Mouse (Mus musculus): Measurements from ENCODE around the gene Cutc.
A peak's percentile ranks its signal among the peaks of the same experiment; 100 is the strongest.

Cutc gene

DNA sequence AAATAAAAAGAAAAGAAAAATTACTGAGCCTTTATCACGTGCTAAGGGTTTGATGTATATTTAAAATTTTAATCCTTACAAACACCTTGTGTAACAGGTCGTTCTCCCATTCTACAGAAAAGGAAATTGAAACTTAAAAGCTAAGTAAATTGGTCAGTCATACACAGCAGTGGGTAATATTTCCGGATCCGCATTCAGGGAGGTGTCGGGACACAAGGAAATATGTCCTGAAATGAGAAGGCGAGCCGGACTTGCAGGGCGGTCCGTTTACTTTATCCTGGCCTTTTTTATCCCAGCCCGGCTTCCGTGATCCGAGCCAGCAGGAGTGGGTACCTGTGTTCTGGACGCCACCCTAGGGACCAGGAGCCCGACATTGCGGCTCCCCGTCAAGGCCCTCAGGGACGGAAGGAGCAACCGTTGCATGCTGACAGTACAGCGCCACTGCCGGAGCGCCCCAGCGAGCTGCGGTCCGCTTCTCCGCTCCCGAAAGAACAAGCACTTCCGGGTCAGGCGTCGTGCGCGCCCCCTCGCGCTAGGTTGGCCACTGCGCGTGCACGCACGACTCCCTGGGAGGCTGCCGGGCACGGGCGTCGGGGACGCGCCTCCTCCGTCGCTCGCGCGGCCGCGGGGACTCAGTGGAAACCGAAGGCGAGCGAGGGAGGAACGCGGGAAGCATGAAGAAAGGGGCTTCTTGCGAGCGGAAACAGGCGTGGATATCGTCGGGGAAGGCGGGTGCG is at the start of gene Cutc, which contains the start of gene Cox15:
Gene Cutc, plus strand, starts transcription at position 508 of the 737 bp plus-strand sequence.
Gene Cox15, minus strand, starts transcription at position 512 of the 737 bp plus-strand sequence.
- peak; percentile 98 for DNase-seq

DNA sequence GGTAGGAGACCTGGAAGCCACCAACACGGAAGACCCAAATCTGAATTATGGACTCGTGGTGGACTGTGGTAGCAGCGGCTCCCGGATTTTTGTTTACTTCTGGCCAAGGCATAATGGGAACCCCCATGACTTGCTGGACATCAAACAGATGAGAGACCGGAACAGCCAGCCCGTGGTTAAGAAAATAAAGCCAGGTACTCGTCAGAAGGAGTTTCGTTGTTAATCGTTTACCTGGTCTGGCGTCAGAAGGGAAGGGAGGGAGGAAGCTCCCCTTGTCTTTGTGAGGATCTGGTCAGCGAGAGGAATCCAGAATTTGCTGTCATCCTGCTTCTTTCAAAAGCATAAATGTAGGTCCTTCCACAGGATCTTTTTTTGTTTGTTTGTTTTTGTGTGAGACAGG is 48.6 kb upstream of the Cutc start:
- DNase-seq = no peak

DNA sequence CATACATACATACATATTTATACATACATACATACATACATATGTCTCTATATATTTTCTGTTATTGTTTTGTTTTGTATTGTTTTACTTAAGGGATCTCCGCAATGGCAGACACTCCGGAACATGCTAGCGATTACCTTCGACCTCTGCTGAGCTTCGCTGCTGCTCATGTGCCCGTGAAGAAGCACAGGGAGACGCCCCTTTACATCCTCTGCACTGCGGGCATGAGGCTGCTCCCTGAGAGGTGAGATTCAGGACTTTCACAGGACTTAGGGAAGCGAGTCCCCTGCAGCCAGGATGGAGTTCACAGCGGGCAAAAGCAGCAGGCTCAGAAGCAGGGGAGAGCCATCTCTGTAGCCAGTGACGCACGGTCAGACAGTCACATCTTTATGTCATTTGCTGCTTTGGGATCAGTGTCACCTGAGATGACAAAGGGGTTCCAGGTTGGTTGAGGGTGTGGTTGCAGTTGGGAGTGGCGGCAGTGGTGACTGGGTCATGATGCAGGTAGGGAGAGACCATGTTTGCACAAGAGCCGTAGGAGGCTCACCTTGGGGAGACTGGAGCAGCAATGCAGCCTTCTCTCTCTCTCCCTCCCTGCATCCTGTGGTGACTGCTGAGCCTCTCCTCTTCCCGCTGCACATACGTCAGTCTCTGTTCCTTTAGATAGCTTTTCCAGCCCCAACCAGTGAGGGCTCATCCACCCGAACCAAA is 47.9 kb upstream of the Cutc start:
- no peak for DNase-seq

DNA sequence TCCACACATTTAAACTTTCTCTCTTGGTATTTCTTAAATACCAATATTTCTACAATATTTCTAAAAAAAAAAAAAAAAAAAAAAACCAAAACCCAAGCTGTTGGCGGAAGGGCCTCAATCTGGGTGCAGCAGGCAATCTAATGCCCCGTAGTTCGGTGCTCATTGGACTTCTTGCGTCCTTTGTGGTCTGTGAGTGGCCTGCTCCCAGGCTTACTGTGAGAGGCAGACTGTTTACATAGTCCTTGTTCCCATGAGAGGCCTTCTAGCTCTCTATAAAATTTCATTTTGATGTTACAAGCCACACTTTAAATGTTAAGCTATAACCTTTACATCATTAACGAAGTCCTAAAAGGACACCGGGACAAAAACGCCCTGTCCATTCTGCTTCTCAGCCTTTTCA is 44.6 kb upstream of the Cutc start:
- DNase-seq = no peak

DNA sequence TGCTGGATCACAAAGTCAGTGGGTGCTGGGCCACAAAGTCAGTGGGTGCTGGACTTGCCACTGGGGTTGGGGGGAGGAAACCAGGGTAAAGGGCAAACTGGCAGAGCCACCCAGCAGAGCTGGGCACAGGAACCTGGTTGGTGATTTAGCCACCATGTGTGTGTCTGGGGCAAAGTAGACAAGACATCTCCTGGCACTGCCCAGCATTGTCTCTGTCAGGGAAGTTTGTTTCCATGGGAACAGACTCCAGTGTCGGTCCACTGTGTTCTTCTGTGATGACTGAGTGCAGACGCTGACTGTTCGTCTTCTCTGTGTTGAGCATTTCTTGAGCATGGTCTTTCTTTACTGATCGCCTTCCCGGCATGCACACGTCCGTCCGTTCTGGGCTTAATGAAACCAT is 43.5 kb upstream of the Cutc start:
- no peak for DNase-seq

DNA sequence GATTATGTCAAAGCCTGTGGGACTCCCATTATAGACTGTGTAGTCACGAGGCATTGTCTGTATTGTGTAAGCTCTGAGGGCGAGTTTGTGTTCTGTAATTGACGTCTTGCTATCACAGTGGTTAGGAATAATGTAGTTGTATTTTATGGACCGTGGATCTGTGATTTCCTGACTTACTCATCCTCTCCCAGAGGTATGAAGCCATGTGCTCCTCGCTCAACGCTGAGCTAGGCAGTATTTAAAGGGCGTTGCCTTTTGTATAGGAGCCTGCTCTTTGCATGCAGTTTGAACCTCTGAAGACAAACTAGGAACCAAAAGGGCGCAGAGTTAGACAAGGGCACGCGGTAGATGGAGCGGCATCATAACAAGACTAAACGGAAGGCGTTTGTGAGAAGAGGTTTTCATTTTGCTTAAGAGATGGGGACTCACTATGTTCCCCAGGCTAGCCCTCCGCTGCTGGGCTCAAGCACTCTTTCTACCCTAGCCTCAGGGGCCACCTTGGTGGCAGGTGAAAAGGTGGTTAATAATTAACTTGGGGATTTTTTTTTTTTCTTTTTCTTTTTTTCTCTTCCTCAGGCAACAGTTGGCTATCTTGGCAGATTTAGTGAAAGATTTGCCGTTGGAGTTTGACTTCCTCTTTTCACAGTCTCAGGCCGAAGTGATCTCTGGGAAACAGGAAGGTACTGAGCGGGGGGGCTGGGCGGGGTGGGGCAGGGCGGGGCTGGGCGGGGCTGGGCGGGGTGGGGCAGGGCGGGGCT is 41.5 kb upstream of the Cutc start:
- no peak for DNase-seq

DNA sequence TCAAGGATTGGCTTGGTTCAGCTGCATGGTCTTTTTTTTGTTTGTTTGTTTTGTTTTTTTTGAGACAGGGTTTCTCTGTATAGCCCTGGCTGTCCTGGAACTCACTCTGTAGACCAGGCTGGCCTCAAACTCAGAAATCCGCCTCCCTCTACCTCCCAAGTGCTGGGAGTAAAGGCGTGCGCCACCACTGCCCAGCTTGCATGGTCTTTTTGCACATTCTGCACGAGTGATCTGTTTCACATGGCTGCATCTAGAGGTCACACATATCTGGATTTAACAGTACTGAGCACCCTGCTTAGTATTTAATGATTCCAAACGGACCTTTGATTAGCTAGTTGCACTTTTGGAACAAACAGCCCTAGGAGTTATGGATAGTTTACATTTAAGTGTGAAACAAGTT is 40.8 kb upstream of the Cutc start:
- no peak for DNase-seq

DNA sequence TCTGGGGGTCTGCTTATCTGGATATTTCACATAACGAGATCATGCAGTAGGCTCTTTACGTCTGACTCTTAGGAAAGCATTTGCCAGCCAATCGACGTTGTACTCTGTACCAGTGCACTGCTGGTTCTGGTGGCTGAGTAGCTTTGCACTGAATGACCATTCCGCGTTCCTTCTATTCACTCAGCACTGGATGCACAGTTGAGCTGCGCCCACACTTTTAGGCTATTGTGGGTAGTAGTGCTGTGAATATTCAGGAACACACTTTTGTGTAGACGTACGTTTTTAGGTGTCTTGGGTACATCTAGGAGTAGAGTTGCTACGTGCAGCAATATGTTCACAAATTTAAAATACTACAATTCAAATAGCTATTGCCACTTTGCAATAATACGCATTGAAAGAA is 32.7 kb upstream of the Cutc start:
- no peak for DNase-seq

DNA sequence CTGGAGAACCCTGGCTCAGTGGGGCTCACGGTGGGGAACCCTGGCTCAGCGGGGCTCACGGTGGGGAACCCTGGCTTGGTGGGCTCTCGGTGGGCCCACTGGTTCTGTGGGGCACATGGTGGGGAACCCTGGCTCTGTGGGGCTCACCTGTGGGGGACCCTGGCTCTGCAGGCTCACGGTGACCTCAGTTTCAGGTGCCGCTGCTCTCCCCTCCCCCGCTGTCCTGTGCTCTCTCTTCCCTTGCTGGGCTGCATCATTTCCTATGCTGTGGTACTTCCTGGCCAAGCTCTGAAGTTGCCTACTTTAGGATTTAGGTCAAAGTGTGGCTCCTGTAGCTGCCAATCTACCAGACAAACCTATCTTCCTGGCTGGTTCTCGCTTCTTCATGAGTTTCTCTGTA is 29.9 kb upstream of the Cutc start:
- peak in 1 of 2 experiments; percentile 7 for DNase-seq

DNA sequence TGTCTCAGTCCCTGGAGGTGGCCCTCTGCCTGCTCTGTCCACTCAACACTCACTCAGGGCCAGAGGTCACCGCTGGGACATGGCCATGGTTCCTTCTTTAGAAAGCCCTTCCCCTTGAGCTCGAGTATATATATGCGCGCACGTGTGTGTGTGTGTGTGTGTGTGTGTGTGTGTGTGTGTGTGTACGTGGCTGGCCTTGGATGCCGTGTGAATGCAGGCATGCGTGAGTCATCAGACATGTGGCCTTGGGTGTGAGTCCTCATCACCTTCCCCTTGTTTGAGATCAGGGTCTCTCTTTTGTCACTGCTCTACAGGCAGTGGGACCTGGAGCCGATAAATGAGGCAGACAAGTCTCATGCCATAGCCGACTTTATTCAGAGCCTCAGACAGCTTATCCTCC is 29.3 kb upstream of the Cutc start:
- no peak for DNase-seq

DNA sequence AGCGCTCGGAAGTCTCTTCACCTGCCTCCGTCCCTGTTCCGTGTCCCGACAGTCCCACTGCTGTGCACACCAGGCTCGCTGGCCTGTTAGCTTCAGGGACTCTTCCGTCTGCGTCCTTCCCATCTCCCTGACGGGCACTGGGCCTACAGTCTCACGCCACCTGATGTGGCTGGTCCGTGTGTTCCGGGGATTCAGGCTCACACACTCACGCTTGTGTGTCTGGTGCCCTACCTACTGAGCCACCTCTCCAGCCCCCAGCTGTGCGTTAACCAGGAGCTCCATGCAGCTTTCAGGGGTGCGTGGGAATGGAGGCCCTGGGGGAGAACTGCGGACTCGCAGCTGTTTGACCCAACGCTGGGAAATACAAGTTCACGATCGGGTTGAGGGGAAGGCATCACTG is 28.6 kb upstream of the Cutc start:
- no peak for DNase-seq

DNA sequence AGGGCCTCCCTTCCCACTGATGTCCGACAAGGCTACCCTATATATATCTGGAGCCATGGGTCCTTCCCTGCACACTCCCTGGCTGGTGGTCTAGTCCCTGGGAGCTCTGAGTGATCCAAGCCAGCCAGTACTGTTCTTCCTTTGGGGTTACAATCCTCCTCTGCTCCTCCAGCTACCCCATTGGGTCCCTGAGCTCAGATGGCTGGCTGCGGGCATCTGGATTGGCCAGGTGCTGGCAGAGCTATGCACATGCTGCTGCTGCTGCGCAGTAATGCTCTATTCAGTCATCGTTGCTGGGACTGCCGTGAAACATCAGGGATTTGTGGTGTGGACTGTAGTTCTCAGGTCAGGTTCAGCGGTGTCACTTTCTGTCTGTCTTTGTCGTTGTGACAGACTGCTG is 28.0 kb upstream of the Cutc start:
- no peak for DNase-seq

DNA sequence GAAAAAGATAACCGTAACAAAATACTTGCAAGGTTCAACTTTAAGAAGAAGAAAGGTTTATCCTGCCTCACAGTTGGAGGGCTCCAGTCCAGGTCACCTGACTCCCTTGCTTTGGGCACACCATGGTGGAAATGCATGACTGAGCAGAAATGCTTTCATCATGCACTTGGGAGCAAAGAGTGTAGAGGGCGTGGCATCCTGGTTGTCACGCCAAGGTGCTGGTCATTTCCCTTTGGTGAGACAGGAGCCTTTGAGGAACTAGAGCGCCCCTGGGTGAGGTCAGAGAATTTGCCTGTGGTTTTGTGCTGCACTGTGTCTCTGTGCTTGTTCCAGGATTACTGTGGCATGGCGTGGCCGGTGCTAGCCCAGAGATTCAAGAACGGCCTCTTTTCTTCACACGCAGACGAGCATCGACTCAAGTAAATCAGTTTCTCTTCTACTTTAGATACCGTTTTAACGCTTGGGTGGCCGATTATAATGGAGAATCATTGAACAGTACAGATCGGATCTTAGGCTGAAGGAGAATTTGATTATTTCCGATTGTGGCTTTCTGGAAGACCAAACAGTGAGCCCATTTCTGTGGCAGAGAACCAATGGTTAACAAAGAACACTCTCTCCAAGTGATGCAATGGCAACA is 26.2 kb upstream of the Cutc start:
- no peak for DNase-seq

DNA sequence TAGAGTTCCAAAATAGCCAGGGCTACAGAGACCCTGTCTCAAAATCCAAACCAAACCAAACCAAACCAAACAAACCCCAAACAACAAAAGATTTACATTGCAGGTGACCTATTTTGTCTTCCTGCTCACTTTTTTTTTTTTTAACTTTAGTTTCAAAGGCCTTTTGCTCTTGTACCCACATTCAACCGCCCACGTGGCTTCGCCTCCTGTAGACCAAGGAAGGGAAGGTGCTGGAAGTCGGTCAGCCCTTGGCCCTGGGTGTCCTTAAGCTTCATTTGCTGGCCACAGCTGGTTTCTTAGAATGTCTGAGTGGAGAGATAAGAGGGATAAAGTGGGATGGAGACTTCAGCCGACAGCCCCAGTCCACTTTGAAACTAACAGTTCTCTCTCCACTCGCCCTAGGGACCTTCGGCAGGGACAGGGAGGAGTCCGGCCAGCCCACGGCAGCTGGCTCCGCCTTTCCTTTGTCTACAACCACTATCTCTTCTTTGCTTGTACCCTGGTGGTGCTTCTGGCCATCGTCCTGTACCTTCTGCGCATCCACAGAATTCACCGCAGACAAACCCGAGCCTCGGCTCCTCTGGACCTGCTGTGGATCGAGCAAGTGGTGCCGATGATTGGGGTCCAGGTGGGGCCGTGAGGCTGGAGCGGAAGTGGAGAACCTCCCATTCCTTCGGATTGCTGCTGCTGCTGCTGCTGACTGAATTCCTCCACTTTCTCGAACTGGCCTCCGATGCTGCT is 23.3 kb upstream of the Cutc start:
- DNase-seq = no peak

DNA sequence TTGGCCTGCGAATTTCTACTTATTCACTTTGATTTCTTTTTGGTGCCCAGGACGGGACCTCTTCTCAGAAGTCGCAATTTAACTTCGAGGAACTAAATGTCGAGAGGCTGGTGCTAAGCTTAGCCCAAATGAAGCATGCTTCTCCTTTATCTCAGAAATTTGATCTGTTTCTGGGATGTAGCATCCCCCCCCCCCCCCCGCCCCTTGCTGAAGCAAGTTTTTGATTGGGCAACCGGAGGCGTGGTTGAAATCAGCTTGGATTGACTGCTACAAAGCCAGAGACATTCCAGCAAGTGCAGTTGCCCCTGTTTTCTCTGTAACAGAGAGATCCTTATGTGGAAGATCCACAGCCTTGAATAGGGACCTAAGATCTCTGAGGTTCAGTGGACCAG is 22.8 kb upstream of the Cutc start:
- no peak for DNase-seq

DNA sequence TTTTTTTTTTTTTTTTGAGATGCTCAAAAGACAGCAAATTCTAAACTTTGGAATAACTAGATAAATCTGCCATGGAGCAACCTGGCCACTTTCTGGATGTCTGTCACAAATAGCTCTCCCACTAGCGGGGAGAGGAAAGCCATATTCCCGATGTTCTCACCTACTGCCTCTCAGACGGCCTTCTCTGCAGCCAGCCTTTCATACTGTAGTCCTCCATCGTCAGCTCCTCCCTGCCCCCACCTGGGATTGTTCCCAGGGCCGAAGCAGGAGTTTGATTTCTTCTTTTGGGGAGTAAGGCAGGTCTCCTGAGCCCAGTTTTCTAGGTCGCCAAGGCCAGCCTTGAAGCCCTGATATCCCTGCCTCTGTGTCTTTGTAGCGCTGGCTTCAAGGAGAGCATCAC is 21.6 kb upstream of the Cutc start:
- DNase-seq = no peak

DNA sequence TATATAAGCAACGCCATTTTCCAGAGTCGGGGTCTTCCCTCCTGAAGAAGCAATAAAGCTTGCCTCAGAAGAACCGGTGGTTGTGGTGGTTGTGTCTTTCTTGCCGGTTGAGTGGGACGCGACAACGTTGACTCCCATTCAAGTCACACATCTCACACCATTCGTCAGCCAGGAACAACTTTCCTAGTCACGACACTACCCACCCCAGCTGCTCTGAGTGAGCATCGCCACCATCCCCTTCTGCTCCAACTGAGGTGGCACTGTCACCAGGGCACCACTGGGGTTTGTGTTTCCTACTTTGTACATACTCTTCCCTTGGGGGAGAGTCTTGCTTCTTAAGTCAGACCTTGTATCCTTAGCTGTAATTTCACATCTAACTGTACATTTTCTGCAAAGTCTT is 14.4 kb upstream of the Cutc start:
- no peak for DNase-seq

DNA sequence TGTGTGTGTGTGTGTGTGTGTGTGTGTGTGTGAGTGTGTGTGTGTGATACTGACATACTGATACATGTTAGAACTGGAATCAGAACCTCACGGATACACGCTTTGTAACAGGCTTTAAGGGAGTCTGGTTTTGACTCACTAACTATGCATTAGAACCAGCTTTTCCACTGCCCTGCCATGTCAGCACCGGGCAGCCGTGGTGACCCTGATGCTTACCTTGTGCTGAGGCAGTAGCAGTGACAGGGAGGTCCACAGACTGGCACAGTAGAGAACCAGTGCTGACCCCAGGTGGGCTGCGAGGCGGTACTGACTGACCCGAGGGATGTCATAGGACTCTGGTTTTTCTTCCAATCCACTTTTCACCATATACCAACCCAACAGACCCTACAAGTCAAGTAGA is 9.4 kb upstream of the Cutc start:
- DNase-seq = no peak

DNA sequence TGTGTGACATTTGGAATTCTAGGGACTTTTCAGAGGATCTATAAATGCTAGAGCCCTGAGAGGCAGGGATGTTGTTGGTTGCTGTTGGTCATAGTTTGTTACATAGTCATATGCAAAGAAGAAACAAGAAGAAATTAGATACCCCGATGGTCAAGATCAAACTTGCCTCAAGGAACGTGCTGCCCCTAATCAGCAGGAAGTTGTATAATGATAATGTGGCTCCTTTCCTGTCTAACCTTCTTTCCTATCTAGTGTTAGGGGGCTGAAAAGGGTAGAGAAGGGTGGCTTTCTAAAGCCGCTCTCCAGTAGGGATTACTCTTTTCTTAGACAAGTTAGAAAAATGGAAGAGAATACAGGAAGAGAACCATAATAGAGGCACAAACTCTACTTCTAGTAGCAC is 7.1 kb upstream of the Cutc start:
- no peak for DNase-seq

DNA sequence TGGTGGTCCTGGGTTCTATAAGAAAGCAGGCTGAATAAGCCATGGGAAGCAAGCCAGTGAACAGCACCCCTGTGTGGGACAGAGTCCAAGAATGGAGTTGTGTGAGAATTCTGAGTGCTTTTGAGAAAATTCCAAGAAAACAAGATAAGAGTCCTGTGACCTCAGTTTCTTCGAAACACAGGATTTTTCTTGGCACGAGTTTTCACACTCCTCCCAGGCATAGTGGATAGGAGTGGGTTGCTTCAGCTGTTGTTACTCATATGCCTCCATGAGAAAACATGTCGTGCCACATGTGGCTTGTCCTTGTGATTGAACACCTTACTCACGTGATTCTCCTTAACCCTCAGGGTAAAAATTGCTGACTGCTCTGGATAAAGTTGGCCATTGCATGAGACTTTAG is 4.9 kb upstream of the Cutc start:
- DNase-seq = no peak

DNA sequence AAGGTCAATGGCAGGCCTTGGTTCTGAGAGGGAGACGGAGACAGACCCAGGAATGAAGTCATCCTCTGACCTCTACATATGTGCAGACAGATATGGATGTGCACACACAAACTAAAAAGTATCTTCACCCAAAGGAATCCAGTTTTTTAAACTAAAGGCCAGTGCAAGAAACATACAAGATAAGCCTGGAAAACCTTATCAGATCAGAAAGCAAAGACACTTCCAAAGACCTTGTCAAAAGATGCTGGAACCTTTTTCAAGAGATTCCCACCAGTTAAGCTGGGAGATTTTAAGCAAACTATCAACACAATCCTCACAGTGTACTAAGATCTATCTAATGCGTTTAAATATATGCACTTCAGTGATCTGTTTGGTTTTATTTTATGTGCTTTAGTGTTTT is 2.8 kb upstream of the Cutc start:
- DNase-seq = no peak

DNA sequence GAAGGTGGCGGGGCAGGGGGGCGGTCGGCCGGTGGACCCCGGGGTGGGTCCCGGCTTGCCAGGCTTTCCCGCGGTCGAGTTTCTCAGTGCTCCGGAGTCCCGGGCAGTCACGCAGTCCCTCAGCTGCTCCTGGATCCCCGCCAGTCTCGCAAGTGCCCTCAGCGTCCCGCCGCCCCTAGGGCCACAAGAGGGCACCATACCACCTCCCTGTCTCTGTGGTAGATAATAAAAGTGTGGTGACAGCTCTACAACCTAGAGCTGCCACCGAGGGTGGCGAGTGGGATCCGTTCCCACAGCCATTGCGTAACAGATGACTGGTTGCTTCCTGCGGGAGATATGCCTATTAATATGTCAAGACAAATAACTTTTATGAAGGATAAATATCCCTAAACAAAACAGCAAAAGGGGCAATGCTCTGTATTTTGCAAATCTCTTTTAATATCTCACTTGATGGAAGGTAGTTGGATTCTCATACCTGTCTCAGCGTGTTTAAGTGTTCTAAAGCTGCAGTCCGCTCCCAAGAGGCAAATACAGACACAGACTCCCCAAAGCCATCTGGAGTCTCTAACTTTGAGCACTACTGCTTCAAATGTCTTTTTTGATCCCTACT is 535 bp downstream of the Cutc start:
- peak; percentile 93 to 95 for DNase-seq

All from cerebellum, postnatal 14 days (tissue).